Mouse (Mus musculus): ENCODE measurements at regions not wholly inside any gene's neighbourhood (a gene's known extent, or its start where the extent isn't known, plus 50 kb on each side); places are given as distances from the start of the nearest gene placed in this dataset.

GRCm38 (mm10) chr1:35579392-35579791 is 488.8 kb upstream of the Hs6st1 start:
- TF ChIP-seq CTCF (IDR thresholded peaks at IDR 0.05) (no peak), EP300 (IDR thresholded peaks at IDR 0.05) (no peak)
